Mouse (Mus musculus) CH12.LX (cell line): Measurements from ENCODE around the gene Smad6. TPM values are rescaled to one million over a fixed set of nuclear protein-coding genes. Genes with fewer than 3 reads are reported as not detected.

Experiments used
- DNase-seq: peaks from one replicate; pipeline ENCODE4 v3.0.0-alpha.2; 2013; ENCODE audit errors: extremely low read depth
- H3K27ac ChIP-seq: 2 replicates; pipeline ENCODE4 v1.5.1; 2012; ENCODE audit warnings: low read depth, mild to moderate bottlenecking, control low read depth, moderate library complexity; ENCODE audit not compliant: insufficient read depth
- H3K27me3 ChIP-seq: replicated peaks from 2 replicates; pipeline ENCODE3; 2012; ENCODE audit warnings: inconsistent platforms
- H3K36me3 ChIP-seq, 2 experiments: replicated peaks in 1 of 2; 2 replicates each; pipeline versions ENCODE3 to v1.6.1; 2012; ENCODE audit warnings: inconsistent platforms in 1 of 2, low read length in 1 of 2, mild to moderate bottlenecking in 1 of 2, mixed read lengths in 1 of 2, moderate library complexity in 1 of 2; ENCODE audit not compliant: control insufficient read depth in 1 of 2, insufficient read depth in 1 of 2
- H3K4me1 ChIP-seq, 2 experiments: 2 replicates each; pipeline ENCODE4 v1.6.1; 2012; ENCODE audit warnings: inconsistent platforms in 1 of 2, moderate library complexity in 1 of 2; ENCODE audit not compliant: insufficient read depth in 2 of 2, control insufficient read depth in 1 of 2
- H3K4me2 ChIP-seq: 2 replicates; pipeline ENCODE4 v1.6.1; 2012; ENCODE audit warnings: low read depth, mild to moderate bottlenecking, control low read depth; ENCODE audit not compliant: poor library complexity, insufficient read depth, severe bottlenecking
- H3K4me3 ChIP-seq, 3 experiments: fragments of 150-350 bp in 1 of 3; sonication (generic) in 1 of 3; replicated peaks in 1 of 3; 2 replicates each; pipeline versions ENCODE3 to v1.5.1; 2011 to 2012; ENCODE audit warnings: low read depth in 2 of 3, low read length in 2 of 3, mild to moderate bottlenecking in 2 of 3, moderate library complexity in 2 of 3, control low read depth in 1 of 3, improper control_type of control experiment in 1 of 3, inconsistent platforms in 1 of 3, mixed read lengths in 1 of 3; ENCODE audit not compliant: poor library complexity in 1 of 3
- H3K79me2 ChIP-seq: replicated peaks from 2 replicates; pipeline ENCODE4 v1.6.1; 2012; ENCODE audit warnings: mild to moderate bottlenecking, moderate library complexity; ENCODE audit not compliant: control insufficient read depth, poor library complexity, insufficient read depth, severe bottlenecking; ENCODE audit errors: extremely low read depth
- H3K9ac ChIP-seq: 2 replicates; pipeline ENCODE4 v1.6.1; 2012; ENCODE audit warnings: low read depth, mild to moderate bottlenecking, control low read depth, moderate library complexity; ENCODE audit not compliant: insufficient read depth
- H3K9me3 ChIP-seq: replicated peaks from 2 replicates; pipeline ENCODE3; 2012; ENCODE audit warnings: low read length, inconsistent platforms, mixed read lengths
- BHLHE40 ChIP-seq: IDR thresholded peaks from 2 replicates; pipeline ENCODE4 v1.6.1; 2011; ENCODE audit warnings: mild to moderate bottlenecking, low read depth, low read length, improper control_type of control experiment
- CHD1 ChIP-seq: IDR thresholded peaks from 2 replicates; pipeline ENCODE4 v1.6.1; 2012; ENCODE audit warnings: low read depth, low read length, improper control_type of control experiment, inconsistent platforms
- CHD2 ChIP-seq: IDR thresholded peaks from 2 replicates; pipeline ENCODE4 v1.6.1; 2011; ENCODE audit warnings: low read length, improper control_type of control experiment
- CTCF ChIP-seq, 2 experiments: IDR thresholded peaks in 1 of 2; conservative IDR thresholded peaks in 1 of 2; 2 replicates each; pipeline ENCODE4 v1.5.1; 2011 to 2012; ENCODE audit warnings: low read depth in 2 of 2, low read length in 2 of 2, improper control_type of control experiment in 1 of 2, inconsistent platforms in 1 of 2, mild to moderate bottlenecking in 1 of 2, moderate library complexity in 1 of 2
- E2F4 ChIP-seq: IDR thresholded peaks from 2 replicates; pipeline ENCODE4 v1.6.1; 2011; ENCODE audit warnings: low read depth, low read length, improper control_type of control experiment; ENCODE audit not compliant: insufficient replicate concordance
- ELF1 ChIP-seq: IDR thresholded peaks from 2 replicates; pipeline ENCODE4 v1.6.1; 2014; ENCODE audit warnings: low read depth, mild to moderate bottlenecking, inconsistent platforms, low read length, improper control_type of control experiment
- HCFC1 ChIP-seq: IDR thresholded peaks from 2 replicates; pipeline ENCODE4 v1.6.1; 2012; ENCODE audit warnings: low read depth, mild to moderate bottlenecking, inconsistent platforms, low read length, improper control_type of control experiment
- JUND ChIP-seq: conservative IDR thresholded peaks from 2 replicates; pipeline ENCODE4 v1.6.1; 2011; ENCODE audit warnings: low read depth, low read length, improper control_type of control experiment
- MAFK ChIP-seq: IDR thresholded peaks from 2 replicates; pipeline ENCODE4 v1.6.1; 2011; ENCODE audit warnings: low read length, improper control_type of control experiment; ENCODE audit not compliant: insufficient replicate concordance
- MAZ ChIP-seq: IDR thresholded peaks from 2 replicates; pipeline ENCODE4 v1.6.1; 2012; ENCODE audit warnings: low read depth, mild to moderate bottlenecking, inconsistent platforms, low read length, improper control_type of control experiment, moderate library complexity
- MEF2A ChIP-seq: IDR thresholded peaks from 2 replicates; pipeline ENCODE4 v1.6.1; 2014; ENCODE audit warnings: low read depth, mild to moderate bottlenecking, inconsistent platforms, low read length, improper control_type of control experiment, borderline replicate concordance
- MYC ChIP-seq: IDR thresholded peaks from 2 replicates; pipeline ENCODE4 v1.6.1; 2011; ENCODE audit warnings: low read depth, mild to moderate bottlenecking, improper control_type of control experiment, low read length
- NELFE ChIP-seq: IDR thresholded peaks from 2 replicates; pipeline ENCODE4 v1.6.1; 2011; ENCODE audit warnings: low read depth, low read length, improper control_type of control experiment
- NRF1 ChIP-seq: IDR thresholded peaks from 2 replicates; pipeline ENCODE4 v1.6.1; 2014; ENCODE audit warnings: low read depth, mild to moderate bottlenecking, inconsistent platforms, low read length, improper control_type of control experiment, moderate library complexity
- SMC3 ChIP-seq: IDR thresholded peaks from 2 replicates; pipeline ENCODE4 v1.6.1; 2011; ENCODE audit warnings: low read depth, low read length, improper control_type of control experiment
- USF2 ChIP-seq: conservative IDR thresholded peaks from 2 replicates; pipeline ENCODE4 v1.6.1; 2011; ENCODE audit warnings: low read depth, low read length, improper control_type of control experiment
- ZC3H11A ChIP-seq: IDR thresholded peaks from 2 replicates; pipeline ENCODE4 v1.6.1; 2012; ENCODE audit warnings: low read depth, mild to moderate bottlenecking, inconsistent platforms, low read length, improper control_type of control experiment
- ZKSCAN1 ChIP-seq: IDR thresholded peaks from 2 replicates; pipeline ENCODE4 v1.6.1; 2012; ENCODE audit warnings: low read depth, inconsistent platforms, low read length, improper control_type of control experiment, borderline replicate concordance
- ZMIZ1 ChIP-seq: IDR thresholded peaks from 2 replicates; pipeline ENCODE4 v1.6.1; 2012; ENCODE audit warnings: low read depth, mild to moderate bottlenecking, inconsistent platforms, low read length, improper control_type of control experiment
- ZNF384 ChIP-seq: IDR thresholded peaks from 2 replicates; pipeline ENCODE4 v1.6.1; 2012; ENCODE audit warnings: low read depth, low read length, improper control_type of control experiment, inconsistent platforms
- dilution Hi-C: fragments of 300-500 bp; cut with MboI; formaldehyde crosslinking; loops from 2 replicates; pipeline ENCODE4 v1.14.3; 2020; ENCODE audit warnings: low sequenced_read_pairs; ENCODE audit not compliant: extremely low pct_unique_long_range_greater_than_20kb, extremely low pct_ligation_motif_present
- in situ Hi-C: fragments of 300-500 bp; cut with MboI; formaldehyde crosslinking; loops from 3 replicates; pipeline ENCODE4 v1.14.3; 2019; ENCODE audit warnings: low sequenced_read_pairs, low pct_ligation_motif_present, low pct_unique_long_range_greater_than_20kb, mixed read lengths
- polyA plus RNA-seq: library from polyadenylated mRNA; unstranded; fragments of >175 nt; gene quantifications from 2 replicates; pipeline ENCODE4 v1.2.1, GENCODE M21; 2012; ENCODE audit warnings: low read depth; ENCODE audit not compliant: insufficient read length
- total RNA-seq, 2 experiments: library from RNA; depleted of rRNA; stranded (reverse); fragments of 300-350 nt in 1 of 2; fragments of >200 nt in 1 of 2; gene quantifications; 2 replicates each; pipeline ENCODE4 v1.2.3; 2012 to 2014

The Smad6 gene
- total and polyA plus RNA-seq, 3 experiments, result not detected

DNA sequence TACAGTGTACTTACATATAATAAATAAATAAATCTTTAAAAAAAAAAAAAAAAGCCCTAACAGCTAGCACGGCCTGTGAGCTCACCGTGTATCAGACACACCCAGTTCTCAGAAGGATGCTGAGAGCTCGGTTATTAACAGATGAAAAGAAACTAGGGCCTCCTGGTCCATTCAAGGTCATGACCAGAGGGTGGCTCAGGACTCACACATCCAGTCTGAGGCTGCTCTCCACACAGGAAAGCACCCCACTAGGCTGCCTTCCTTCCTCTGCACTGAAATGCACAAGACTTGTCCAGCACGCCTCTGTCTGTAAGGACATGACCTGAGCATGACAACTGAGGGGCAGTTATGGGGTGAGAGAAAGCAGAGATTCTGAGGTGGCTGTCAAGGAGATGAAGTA, 50.3 kb downstream of the Smad6 start:
- Histone ChIP-seq H3K4me3 (no peak overlapping the region), H3K36me3 (no peaks in the 10 kb centered on the region)
- DNase-seq, result no peak

DNA sequence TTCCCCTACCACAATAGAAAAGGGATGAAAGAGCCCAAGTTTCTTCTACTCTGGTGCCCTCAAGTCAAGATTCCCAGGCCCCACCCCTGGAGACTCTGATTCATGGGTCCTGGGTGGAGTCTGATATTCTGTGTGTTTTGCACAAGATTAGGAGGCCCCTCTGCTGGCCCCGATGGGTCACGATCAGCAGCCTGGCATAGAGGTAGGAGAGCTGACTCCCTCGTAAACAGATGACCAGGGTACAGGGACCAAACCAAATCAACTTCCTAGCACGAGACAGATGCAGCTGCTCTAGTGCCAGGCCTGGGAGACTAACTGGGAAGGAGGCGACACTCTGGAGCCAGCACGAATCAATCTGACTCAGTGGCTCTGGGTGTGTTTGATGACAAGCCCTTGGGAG, 51.0 kb downstream of the Smad6 start:
- dilution Hi-C loops, result no loop called here
- in situ Hi-C loops, result no loop called here
- Histone ChIP-seq H3K27ac (no peak overlapping the region), H3K9ac (no peak overlapping the region), H3K79me2 (no peaks in the 10 kb centered on the region), H3K9me3 (no peaks in the 10 kb centered on the region), H3K4me3 (no peak overlapping the region), H3K4me1 (0 out of 4 replicates have a peak, but pooled peaks cover 0 to 3% of the 10 kb centered on the region in 2 experiments), H3K4me2 (no peak overlapping the region), H3K36me3 (no peaks in the 10 kb centered on the region), H3K27me3 (no peaks in the 10 kb centered on the region)
- TF ChIP-seq MEF2A, result no peak
- no peak for TF ChIP-seq ZMIZ1
- no peak for TF ChIP-seq ZNF384
- TF ChIP-seq NELFE, result no peak
- no peak for TF ChIP-seq CHD1
- no peak for TF ChIP-seq ZC3H11A
- TF ChIP-seq SMC3, result no peak
- no peak for TF ChIP-seq BHLHE40
- TF ChIP-seq MAZ, result no peak
- no peak for TF ChIP-seq HCFC1
- no peak for TF ChIP-seq NRF1
- TF ChIP-seq E2F4, result no peak
- no peak for TF ChIP-seq MYC
- no peak for TF ChIP-seq ZKSCAN1
- DNase-seq, result no peak

More for the DNA sequence above, 50.3 kb downstream of the Smad6 start:
- in situ Hi-C loops (no loop called here), dilution Hi-C loops (no loop called here)
- H3K79me2 ChIP-seq, result no peaks in the 10 kb centered on the region
- peaks cover 4% of the 10 kb centered on the region for H3K27me3 ChIP-seq
- no peak overlapping the region for H3K9ac ChIP-seq
- TF ChIP-seq USF2 (no peak), ZMIZ1 (no peak), SMC3 (no peak), ELF1 (no peak), JUND (no peak), CHD2 (no peak), NELFE (no peak), HCFC1 (no peak), MAFK (no peak), CTCF (conservative IDR thresholded peaks at IDR 0.05 in 1 of 2, IDR thresholded peaks at IDR 0.05 in 1 of 2; ENCODE audit: low read depth in 2 of 2, low read length in 2 of 2) (no peak)
- H3K4me1 ChIP-seq, result 0 out of 4 replicates have a peak, but pooled peaks cover 0 to 3% of the 10 kb centered on the region in 2 experiments
- H3K9me3 ChIP-seq, result no peaks in the 10 kb centered on the region
- H3K27ac ChIP-seq, result no peak overlapping the region
- H3K4me2 ChIP-seq, result no peak overlapping the region
